Mouse (Mus musculus) urinary bladder, postnatal 25 days (tissue): Measurements from ENCODE around the gene Slc22a22.

ENCODE experiments used
- DNase-seq: peaks from one replicate; pipeline ENCODE4 v3.0.0; 2022; ENCODE audit warnings: low spot score

The Slc22a22 gene

DNA sequence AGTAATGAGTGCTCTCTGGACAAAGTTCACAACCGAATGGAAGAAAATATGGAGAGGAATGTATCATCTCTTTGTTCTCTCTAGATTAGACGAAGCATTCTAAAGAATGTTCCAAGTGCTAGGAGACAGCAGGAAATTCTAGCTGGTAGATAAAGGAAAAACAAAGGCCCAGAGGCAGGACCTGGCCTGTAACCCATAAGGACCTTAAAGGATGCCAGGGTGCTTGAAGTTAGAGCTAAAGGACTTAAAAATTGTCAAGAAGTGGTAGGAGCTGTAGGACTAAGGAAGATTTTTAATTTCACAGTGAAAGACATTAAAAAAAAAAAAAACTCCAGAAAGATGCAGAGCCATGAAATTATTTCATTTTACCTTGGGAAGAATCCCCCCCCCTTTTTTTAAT is at the start of gene Slc22a22:
Slc22a22 (minus strand) TSS at position 101 of the 400 bp plus-strand sequence.
- DNase-seq, result no peak

DNA sequence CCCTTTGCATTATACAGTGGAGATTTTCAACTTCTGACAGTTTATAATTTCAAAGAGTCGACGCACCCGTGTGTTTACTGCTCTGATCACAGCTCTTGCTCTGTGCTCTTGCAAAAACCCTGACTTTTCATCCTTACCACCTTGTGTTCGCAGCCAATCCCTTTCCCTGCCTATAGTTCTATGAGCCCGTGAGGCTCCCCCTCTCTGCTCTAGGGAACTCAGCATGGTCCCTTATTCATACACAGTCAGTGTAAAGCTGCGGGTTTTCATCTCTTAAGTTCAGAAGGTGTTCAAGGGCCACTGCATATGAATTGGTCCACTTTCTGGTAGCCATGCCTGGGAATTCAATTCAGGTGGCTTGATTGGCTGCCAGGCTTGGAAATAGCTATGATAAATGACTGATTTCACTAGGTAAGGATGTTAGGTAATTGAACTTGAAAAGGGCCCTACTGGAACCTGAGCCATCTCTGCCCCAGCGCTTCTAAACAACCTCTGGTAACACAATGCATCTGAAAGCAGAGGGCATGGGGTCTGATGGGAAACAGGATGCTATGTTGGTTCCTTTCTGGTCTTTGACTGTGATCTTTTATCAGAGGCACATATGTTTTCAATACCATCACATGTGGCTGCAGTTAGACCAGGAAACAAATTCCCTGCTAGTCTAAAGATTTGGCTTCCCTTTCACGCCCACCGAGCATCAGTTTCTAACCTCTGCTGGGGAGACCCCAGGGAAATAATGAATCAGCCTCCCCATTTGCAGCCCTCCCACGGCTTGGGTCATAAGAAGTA is 46.3 kb upstream of the Slc22a22 start:
- DNase-seq, result no peak

DNA sequence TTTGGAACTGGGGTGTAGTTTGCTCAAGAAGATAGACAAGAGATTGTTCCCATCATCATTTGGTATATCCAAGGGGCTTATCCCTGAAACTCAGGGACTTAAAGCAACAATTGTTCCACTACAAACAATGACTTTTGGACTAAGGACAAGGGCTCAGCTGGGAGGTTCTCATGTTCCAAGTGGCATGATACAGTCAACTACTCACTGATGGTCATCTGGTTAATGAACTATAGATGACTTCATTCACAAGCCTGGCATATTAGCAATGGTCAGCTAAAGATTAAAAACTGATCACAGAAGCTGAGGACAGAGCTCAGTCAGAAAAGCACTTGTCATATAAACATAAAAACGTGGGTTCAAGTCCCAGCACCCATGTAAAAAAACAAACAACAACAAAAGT is 44.7 kb upstream of the Slc22a22 start:
- no peak for DNase-seq

DNA sequence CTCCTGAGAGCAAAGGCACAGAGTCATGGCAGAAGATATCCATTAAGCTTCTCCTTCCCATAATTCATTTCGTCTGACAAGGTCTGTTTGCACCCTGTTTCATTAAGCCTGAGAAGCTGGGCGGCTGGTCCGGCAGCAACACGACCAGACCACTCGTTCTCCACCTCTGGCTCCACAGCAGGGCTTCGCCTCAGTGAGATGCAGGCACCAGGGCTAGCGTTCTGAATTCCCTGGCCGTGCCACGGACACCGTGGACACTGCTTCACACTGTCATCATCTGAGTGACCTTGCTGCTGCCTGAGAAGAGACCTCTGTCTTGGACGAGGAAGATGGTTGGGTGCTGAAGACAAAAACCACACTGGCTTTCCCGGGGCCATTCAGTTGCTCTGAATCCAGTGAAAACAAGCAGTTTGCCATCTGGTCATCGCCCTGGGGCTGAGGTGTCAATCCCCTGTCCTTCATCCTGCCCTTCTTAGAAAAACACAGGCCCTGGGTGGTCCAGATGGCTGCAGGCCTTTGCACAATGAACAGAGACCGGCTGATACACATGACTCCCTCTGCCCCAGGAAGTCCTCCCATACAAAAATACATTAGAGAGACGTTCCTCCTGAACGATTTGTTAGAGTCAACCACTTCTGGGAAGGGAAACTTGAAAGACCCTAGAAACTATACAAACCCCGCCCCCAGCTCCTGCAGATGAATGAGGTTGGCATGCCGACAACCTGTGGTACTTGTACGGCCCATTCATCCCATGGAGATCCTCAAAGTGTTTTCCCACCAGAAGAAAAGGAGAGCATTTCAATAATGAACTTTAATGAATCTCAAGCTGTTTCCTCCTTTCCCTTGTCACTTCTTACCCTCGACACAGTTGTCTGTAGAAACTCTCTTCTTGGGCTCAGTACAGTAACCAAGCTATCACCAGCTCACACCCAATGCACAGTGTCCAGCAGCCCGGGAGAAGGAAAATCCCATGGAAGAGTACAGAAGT is 32.1 kb upstream of the Slc22a22 start:
- DNase-seq, result no peak

DNA sequence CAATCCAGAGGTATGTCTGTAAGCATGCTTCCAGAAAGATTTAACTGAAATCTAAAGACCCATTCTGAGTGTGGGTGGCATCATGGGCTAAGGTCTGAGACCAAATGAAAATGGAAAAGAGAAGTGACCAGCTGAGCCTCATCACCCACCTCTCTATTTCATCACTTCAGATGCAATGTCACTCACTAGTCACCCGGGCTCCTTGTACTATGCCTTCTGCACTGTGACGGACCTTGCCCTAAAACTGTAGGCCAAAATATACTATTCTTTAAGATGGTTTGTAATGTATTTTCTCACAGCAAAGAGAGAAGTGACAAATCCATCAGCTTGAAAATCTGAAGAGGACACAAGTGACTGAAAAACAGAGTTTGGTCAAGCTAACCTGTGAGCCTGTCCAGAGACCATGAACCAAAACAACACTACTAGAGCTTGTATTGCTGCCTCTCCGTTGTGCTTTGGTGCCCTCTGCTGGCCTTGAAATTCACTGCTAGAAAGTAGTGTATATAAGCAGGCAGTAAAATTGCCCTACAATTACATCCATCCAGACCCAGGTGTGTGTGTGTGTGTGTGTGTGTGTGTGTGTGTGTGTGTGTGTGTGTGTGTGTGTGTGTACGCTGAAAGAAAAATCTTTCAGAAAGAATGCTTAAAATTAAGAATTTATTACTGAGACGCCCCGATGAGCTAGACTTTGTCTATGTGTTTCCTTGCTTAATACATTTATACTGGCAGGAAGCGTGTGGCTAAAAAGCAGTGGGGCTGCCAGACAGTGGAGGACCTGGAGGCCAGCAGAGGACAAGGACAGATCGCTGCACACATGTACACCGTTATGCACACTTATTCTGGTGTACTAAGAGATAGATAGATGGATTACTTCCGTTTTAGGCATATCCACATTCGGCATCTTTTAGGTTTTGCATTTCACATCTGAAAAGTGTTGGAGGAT is 31.1 kb upstream of the Slc22a22 start:
- peak; percentile 80 for DNase-seq

DNA sequence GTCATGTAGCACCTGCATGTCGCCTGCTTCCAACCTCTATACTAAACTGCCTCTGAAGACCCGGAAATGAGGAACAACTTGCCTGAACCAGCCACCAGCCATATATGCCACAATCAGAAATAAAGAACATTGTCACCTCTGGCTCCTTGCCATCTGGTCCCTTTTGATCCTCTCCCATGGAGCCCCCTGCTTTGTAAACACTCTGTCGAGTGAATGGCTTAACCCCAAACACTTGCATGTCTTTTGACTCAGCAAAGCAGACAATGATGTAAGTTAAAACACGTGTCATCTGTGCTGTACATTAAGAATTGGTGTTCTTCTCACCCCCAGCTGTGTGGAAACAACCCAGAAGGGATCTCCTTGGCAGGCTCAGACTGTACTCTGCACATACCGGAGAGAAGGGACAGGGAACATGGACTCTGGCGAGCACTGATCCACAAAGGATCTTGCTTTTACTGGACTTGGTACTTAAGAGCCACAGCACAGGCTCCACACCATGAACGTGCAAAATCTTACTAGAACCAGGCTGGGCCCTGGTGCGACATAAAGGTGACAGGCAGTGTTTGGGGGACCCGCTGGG is 26.8 kb upstream of the Slc22a22 start:
- no peak for DNase-seq

DNA sequence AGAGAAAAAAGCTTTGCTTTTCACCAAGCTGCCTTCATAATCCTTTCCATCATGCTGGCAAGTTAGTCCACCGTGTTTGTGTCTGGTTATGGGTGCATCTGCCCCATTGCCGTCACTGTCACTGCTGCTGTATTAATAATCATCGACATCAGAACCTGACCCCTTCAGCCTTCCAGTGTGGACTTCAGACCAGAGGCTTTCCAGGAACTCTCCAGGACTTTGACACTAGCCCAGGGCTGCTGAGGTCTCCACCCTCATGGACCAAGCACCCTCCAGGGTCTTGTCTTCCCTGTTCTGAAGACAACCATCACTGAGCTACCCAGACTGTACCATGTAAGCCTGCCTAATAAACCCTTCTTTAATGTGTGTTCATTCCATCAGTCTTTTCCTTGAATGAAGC is 26.2 kb upstream of the Slc22a22 start:
- DNase-seq, result no peak

DNA sequence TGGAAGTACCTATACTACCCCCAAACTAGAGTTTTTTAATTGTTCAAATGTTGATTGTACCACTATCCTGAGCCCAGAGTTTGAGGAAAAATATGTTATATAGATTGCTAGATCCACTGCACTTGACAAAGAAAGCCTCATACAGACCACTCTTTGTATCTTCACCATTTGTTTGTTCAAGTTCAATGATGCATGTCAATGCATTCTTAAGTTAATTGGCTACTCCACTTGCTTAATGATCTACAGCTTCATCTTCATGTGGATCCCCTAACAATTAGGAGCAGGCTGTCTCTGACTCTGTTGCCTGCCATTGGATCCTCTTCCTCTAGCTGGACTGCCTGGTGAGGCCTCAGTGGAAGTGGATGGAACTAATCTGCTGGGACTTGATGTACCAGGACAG is 24.1 kb upstream of the Slc22a22 start:
- DNase-seq, result no peak

DNA sequence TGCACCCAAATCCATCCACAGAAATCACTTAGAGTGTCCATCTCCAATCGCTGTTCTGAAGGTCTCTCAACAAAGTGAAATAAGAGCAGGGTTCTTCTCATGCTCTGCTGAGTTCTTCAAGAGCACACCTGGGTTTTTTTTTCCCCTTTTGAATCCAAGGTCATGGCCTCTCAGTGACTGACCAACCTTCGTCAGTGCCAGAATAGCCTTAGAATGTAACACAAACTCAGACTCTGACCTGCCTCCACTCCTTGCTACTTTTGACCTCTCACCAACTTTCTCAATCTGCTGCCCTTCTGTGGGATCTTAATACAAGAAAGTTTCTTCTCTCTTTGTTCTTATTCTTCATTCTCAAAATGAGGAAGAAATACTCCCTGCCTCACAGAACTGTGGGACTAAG is 18.7 kb upstream of the Slc22a22 start:
- DNase-seq, result no peak

DNA sequence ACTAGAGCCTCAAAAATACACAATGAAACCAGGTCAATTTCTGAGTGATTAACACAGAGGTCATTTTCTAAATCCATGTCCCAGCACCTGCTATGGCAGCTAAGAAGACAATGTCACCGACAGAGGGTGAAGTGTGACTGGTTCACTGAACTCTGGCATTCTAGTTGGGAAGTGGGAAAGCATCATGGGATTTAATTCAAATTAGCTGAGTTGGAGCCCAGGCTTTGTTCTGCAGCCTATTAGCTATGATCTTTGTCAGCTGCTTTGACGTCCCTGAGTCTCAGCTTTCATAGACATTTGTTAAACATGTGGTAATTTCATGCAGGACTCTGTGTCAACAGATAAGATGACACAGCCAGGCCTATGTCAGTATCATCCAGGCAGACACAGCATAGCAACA is 5.1 kb upstream of the Slc22a22 start:
- no peak for DNase-seq

DNA sequence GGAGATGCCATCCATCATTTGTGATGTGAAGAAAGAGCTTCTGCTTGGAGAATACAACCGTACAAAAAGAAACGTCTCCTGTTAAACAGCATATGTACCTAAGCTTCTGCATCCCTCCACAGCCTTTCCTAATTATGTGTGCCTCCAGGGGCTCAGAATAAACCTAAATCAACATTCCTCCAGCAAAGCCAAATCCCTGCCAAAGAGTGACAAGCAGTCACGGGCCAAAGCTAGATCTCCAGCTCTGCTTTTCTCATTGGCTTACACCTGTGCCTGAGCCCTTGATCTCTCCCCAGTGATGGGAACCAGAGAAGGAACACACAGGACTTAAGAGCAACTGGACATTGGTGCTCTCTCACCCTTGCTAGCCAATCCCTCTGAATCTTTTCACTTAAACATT is 5.8 kb downstream of the Slc22a22 start:
- DNase-seq, result no peak

DNA sequence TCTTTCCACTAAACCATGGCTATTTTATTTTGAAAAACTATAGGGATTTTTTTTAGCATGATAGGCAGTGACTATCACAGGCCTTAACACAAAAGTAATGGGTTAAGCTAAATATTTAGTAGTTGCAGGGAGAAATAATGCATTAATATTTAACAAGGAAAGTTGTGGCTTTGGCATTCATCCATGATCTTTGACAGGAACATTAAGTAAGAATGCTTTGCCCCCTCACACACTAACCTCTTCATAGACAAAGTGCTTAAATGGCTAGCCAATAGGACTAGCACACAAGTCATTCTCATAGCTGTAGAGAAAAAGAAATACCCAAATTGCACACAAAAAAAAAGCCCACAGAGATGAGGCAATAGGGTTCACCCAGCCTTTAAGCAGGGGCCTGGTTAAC is 11.4 kb downstream of the Slc22a22 start:
- DNase-seq, result no peak

DNA sequence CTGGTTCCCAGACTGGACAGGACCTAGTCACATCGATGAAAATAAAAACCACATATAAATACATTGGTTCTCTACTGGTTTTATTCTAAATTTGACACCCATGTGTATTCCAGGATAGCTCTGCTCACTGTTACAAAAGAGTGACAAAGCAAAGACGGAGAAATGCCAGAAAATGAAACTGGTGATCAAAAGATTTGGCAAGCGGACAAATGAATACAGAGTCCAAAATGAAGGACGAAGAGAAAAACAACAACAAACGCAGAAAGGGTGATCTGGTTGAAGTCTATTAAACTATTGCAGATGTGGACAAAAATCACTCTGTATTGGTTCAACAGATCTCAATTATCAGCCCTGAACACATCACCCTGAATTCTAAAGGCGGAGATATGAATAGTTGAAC is 12.4 kb downstream of the Slc22a22 start:
- no peak for DNase-seq

DNA sequence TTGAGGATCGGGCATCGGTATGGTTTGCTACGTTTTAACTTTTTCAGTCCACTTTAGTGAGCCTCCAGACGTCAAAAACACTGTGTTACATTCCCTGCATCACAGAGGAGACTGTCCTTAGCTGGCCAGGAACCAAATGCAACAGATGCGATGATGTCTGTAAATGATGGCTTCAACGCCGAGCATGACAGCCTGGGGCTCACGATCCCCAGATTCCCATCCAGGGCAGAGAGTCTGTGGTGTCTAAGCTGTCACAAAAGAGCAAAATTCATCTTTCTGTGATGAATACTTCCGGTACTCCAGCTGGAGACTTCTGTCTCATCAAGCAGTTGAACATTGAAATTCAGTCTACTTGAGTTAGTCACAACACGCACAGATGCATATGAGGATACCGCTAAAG is 13.4 kb downstream of the Slc22a22 start:
- DNase-seq, result no peak

DNA sequence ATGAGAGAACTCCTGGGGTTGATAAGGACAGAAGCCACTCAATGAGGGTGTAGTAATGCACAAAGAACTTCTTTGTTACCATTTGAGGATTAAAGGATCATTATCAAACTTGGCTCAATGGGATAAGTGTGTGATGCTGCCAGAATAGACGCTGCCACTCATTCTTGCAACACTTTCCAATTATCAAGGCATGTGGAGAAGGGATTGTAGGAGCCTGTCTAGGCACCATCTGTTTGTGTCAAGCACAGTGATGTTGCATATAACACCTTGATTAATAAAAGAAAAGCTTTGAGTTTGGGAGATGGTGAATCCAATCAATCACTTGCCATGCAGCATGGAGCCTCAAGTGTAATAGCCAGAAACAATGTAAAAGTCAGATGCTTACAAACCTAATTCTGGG is 16.1 kb downstream of the Slc22a22 start:
- DNase-seq, result no peak

DNA sequence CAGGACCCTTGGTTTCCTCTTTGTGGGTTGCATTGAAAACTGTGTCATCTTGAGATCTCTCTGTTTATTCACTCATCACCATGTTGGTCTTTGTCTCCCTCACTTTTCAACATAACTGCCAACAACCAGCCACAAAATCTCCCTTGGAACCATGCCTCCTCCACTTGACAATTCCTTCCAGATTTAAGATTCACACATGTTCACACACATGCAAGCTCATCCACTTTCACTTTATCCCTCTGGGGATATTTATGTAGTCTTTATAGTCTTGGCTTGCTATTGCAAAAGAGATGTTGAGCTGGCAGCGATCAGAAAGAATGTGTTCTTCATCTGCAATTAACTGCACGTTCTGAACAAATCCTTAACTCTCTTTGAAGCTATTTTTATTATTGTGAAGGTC is 20.1 kb downstream of the Slc22a22 start:
- DNase-seq, result no peak

DNA sequence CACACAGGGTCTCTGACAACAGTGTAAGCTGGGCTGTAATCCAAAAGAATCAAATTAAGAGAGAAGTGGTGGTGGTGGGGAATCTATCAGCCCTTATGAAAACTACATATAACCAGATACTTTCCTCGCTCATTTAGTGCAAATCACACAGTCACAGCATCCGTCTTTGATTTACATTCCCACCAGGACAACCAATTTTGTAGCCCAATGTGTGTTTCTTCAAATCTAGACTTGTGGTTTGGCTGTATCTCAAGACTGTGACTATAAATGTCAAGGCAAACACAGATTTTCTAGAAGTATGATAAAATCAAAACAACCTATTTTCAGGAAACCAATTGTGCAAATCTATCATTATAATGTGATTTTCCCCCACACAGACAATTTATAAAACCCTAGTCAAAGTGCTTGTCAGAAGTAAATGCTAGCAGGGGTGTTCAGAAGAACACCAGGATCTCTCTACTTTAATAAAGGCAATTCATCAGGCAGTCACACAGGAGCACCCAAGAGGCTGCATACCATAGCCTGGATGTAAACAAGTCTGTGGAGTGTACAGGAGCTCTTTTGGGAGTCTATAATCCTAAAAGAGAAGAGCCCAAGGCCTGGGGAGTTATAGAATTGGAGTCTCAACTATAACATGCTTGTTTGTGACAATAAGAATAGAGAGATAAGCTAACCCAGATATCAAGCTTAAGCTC is 42.6 kb downstream of the Slc22a22 start:
- DNase-seq, result no peak

DNA sequence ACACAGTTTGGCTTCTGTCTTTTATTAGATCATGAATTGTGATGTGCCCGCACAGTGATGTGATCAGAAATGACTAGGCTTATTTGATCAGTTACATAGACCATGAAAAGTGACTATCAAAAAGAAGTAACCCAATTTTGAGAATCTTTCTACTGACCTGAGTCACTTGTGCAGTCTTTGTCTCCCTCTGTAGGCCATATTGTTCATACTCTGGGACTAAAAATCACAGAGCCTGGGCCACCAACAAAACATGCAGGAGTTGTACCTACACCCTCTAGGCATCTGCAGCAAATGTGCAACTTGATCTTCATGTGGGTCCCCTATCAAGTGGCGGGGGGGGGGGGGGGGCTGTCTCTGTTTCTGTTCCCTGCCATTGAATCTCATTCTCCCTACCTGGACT is 68.9 kb downstream of the Slc22a22 start:
- no peak for DNase-seq

DNA sequence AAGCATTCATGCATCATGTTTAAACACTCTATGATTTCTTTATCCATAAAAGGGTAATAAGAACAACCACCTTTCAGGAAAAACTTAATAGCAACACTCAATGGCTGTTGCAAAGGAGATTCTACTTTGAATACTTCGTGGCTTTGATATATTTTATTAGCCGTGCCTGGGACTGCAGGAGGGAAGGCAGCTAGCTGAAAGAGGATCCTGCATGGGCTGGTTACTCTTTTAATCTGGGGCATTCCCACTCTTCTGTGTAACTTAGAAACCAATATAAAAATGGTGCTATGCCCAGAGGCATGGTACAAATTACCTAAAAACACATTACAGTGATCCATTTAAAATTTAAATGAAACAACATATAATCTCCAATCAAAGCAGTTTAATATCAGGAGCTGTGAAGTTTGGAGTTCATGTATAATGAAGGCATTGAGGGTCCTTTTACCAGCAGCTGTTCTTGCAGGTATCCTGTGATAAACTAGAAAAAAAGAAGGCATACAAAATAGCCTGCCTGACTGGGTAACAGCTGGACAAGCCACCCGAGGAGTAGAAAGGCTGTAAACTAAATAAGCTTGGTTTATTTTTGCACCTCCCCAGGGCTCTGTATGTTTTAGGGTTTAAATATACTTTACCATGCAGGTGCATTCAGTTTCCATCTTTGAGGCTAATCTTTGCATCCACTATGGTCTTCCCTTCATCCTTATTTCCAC is 78.8 kb downstream of the Slc22a22 start:
- no peak for DNase-seq

DNA sequence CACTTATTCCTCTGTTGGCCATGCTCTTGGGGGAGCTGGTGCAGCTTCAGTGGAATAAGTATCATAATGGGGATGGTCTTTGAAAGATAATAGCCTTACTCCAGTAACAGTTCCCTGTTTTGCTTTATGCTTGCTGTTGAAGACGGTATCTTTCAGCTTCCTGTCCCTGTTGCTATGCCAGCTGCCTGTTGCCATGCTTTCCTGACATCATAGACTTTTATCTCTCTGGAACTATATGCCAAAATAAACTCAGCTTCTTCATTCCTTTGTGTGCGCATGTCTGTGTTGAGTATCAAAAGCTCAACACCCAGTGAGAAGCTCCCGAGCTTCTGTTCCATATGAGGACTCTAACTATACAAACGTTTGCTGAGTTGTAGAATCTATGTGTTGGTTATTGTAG is 83.4 kb downstream of the Slc22a22 start:
- DNase-seq, result no peak
